Comparison of ENCODE assay signal across 22 mouse cellular contexts in genomic region chr12:50929641-50930040, GRCm38 (mm10).
"Had no signal": no experiment of that assay in that cellular context is flagged by ENCODE, and none has a peak within 500 bp of the region (broad histone marks: within the 10 kb centered on the region; RNA-seq: fewer than 3 reads in every experiment).

No protein-coding gene starts in this region.

- ATAC-seq: hindbrain, embryonic 16.5 days; hindbrain, postnatal 0 days; inflammation-experienced regulatory T-cells, adult 6 months; intestine, embryonic 15.5 days; intestine, embryonic 16.5 days; intestine, postnatal 0 days had no signal

- DNase-seq: heart, postnatal 10 days; heart, postnatal 14 days; heart, postnatal 36 days; heart, postnatal 4 days; kidney, adult 11 months; kidney, adult 18-20 months; kidney, adult 2 months; kidney, adult 8-10 months; kidney, adult 9 months; kidney, postnatal 10 days; kidney, postnatal 14 days; kidney, postnatal 25 days; kidney, postnatal 36 days; kidney, postnatal 4 days; layer of hippocampus, adult 9-11 months; layer of hippocampus, postnatal 36 days had no signal
